Mouse (Mus musculus) naive thymus-derived CD4-positive, alpha-beta T cell, adult 5 months (primary cell): ENCODE results near the gene Tmem130. TPM values are rescaled to one million over a fixed set of nuclear protein-coding genes. Genes with fewer than 3 reads are reported as not detected.

Experiments used
- polyA plus RNA-seq: library from polyadenylated mRNA; unstranded; fragments of 100-300 nt; shearing (Covaris generic); gene quantifications from one replicate; pipeline ENCODE4 v1.2.1, GENCODE M21; 2017

Gene Tmem130
- not detected for polyA plus RNA-seq

DNA sequence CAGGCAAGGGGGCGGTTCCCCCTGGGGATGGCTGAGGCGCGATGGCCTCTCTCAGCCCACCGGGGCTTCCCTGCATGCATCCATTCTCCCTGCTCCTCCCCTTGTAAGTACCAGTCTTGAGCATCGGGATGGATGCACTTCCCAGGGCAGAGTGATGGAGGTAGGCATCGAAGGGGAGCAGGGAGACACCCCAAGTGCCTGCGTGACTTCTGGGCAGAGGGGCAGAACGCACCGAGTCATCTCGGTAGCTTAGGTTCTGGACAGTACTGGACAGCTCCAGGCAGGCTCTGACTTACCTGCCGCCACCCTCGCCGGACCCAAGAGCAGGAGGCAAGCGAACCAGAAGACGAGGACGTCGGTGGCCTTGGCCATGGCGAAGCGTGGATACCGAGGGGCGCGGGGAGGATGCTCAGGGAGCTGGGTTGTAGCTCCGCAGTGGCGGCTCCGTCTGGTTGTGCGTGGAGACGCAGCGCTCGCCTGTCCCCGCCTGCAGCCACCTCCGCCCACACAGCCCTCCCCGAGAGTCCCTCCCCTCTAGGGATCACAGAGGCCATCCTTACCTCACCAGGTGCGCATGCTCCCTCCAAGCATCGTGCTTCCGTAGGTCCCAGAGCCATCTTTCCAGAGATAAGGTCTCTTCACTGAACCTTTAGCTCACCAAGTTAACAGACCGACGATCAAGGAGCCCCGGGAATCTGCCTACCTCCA is at the start of gene Tmem130:
Tmem130 (minus strand) TSS at position 658 of the 708 bp plus-strand sequence.

GRCm38 (mm10) chr5:144767106-144767798 is 5.6 kb upstream of the Tmem130 start, which contains the start of gene Trrap:
TSS of gene Trrap (plus strand) at chr5:144767732.

Other genes with a start within 250 kb of the Tmem130 start
- not detected for gene Nptx2, start 215.9 kb downstream of the Tmem130 start, polyA plus RNA-seq
- gene Trrap, start 5.9 kb upstream of the Tmem130 start, polyA plus RNA-seq, result 43.7 TPM
- 76.6 TPM for gene Smurf1, start 204.0 kb upstream of the Tmem130 start, polyA plus RNA-seq